Mouse (Mus musculus): ENCODE data around the gene Gm49394.
A peak's percentile ranks its signal among the peaks of the same experiment; 100 is the strongest.

The Gm49394 gene

GRCm38 (mm10) chr7:142659181-142659681, 10.5 kb downstream of the Gm49394 start:
- DNase-seq (ENCODE audit: low spot score): peak; percentile 67

GRCm38 (mm10) chr7:142658681-142659180, 11.0 kb downstream of the Gm49394 start:
- peak; percentile 45 for DNase-seq (ENCODE audit: low spot score)

GRCm38 (mm10) chr7:142657821-142658614, 11.7 kb downstream of the Gm49394 start:
- peak; percentile 45 for DNase-seq (ENCODE audit: low spot score)

GRCm38 (mm10) chr7:142657341-142657791, 12.4 kb downstream of the Gm49394 start:
- peak; percentile 72 for DNase-seq (ENCODE audit: low spot score)

- DNase-seq (ENCODE audit: low spot score): peak; percentile 64
These were observed 13.7 kb downstream of the Gm49394 start for GRCm38 (mm10) chr7:142656055-142656454.

GRCm38 (mm10) chr7:142655633-142656032, 14.1 kb downstream of the Gm49394 start:
- DNase-seq (ENCODE audit: low spot score): no peak

GRCm38 (mm10) chr7:142653726-142654125, 16.0 kb downstream of the Gm49394 start:
- peak; percentile 69 for DNase-seq (ENCODE audit: low spot score)

GRCm38 (mm10) chr7:142646676-142647075, 23.1 kb downstream of the Gm49394 start:
- no peak for DNase-seq (ENCODE audit: low spot score)

- DNase-seq (ENCODE audit: low spot score): no peak
These were observed 24.7 kb downstream of the Gm49394 start for GRCm38 (mm10) chr7:142645045-142645444.

- no peak for DNase-seq (ENCODE audit: low spot score)
These were observed 33.6 kb downstream of the Gm49394 start for GRCm38 (mm10) chr7:142636178-142636577.

- DNase-seq (ENCODE audit: low spot score): no peak
These were observed 39.1 kb downstream of the Gm49394 start for GRCm38 (mm10) chr7:142630691-142631090.

- no peak for DNase-seq (ENCODE audit: low spot score)
These were observed 39.9 kb downstream of the Gm49394 start for GRCm38 (mm10) chr7:142629806-142630205.

- no peak for DNase-seq (ENCODE audit: low spot score)
These were observed 47.6 kb downstream of the Gm49394 start for GRCm38 (mm10) chr7:142622180-142622579.

GRCm38 (mm10) chr7:142613077-142613476, 56.7 kb downstream of the Gm49394 start:
- no peak for DNase-seq (ENCODE audit: low spot score)

GRCm38 (mm10) chr7:142610627-142611406, 58.9 kb downstream of the Gm49394 start:
- peak; percentile 90 for DNase-seq (ENCODE audit: low spot score)

GRCm38 (mm10) chr7:142600921-142601320, 68.8 kb downstream of the Gm49394 start:
- no peak for DNase-seq (ENCODE audit: low spot score)

Data from embryo, embryonic 10.5 days (tissue).